Mouse (Mus musculus): ENCODE measurements at regions not wholly inside any gene's neighbourhood (a gene's known extent, or its start where the extent isn't known, plus 50 kb on each side); places are given as distances from the start of the nearest gene placed in this dataset.

GRCm38 (mm10) chr13:70348456-70348855 is 289.0 kb downstream of the Ice1 start:
- TF ChIP-seq POLR2A (IDR thresholded peaks at IDR 0.05; ENCODE audit: low read depth, low read length) (no peak), CTCF (IDR thresholded peaks at IDR 0.05; ENCODE audit: extremely low read depth, insufficient read length, insufficient replicate concordance, low read depth, low read length) (no peak)

All from small intestine, adult 2 months (tissue).